Mouse (Mus musculus) heart, embryonic 16.5 days (tissue): ENCODE measurements around the gene Spryd3. TPM values are rescaled to one million over a fixed set of nuclear protein-coding genes. Genes with fewer than 3 reads are reported as not detected.

Experiments
- ATAC-seq: fragments of 200-750 bp; cut with Nextera tagmentation; replicated peaks from 2 replicates; pipeline ENCODE4 v1.8.0; 2017; ENCODE audit warnings: moderate number of reproducible peaks; ENCODE audit not compliant: insufficient read depth, low FRiP score; ENCODE audit errors: extremely low read depth
- H3K27ac ChIP-seq: fragments of 300-500 bp; sonication (generic); 2 replicates; pipeline ENCODE4 v1.5.1; 2014; ENCODE audit warnings: mild to moderate bottlenecking, low read length, control low read depth, moderate library complexity
- H3K27me3 ChIP-seq: fragments of 300-500 bp; sonication (generic); 2 replicates; pipeline ENCODE4 v1.6.1; 2014; ENCODE audit warnings: low read length, mixed read lengths; ENCODE audit not compliant: control insufficient read depth, insufficient read depth
- H3K36me3 ChIP-seq: fragments of 300-500 bp; sonication (generic); 2 replicates; pipeline ENCODE4 v1.6.1; 2014; ENCODE audit not compliant: control insufficient read depth, insufficient read depth
- H3K4me1 ChIP-seq: fragments of 300-500 bp; sonication (generic); 2 replicates; pipeline ENCODE4 v1.6.1; 2014; ENCODE audit warnings: low read length, mixed read lengths; ENCODE audit not compliant: control insufficient read depth, insufficient read depth
- H3K4me2 ChIP-seq: fragments of 300-500 bp; sonication (generic); 2 replicates; pipeline ENCODE4 v1.6.1; 2014; ENCODE audit warnings: low read depth, mild to moderate bottlenecking, control low read depth, low read length
- H3K4me3 ChIP-seq: fragments of 300-500 bp; sonication (generic); 2 replicates; pipeline ENCODE4 v1.5.1; 2014; ENCODE audit warnings: mild to moderate bottlenecking, control low read depth, low read length
- H3K9ac ChIP-seq: fragments of 300-500 bp; sonication (generic); 2 replicates; pipeline ENCODE4 v1.6.1; 2014; ENCODE audit warnings: low read length, control low read depth
- H3K9me3 ChIP-seq: fragments of 300-500 bp; sonication (generic); replicated peaks from 2 replicates; pipeline ENCODE4 v1.6.1; 2016; ENCODE audit warnings: low read length; ENCODE audit not compliant: control insufficient read depth
- WGBS: fragments of 180-500 bp; shearing (Covaris S2); extraction: QIAGEN DNeasy Blood & Tissue Kit; methylation state at CpG from one replicate; pipeline ENCODE4 v1.1.7; 2014; 5-methylcytosine and 5-hydroxymethylcytosine counted together
- polyA plus RNA-seq: library from polyadenylated mRNA; unstranded; fragments of >200 nt; fragmentation: Nextera tagmentation; extraction: Ambion mirVana; gene quantifications from 2 replicates; pipeline ENCODE4 v1.2.1, GENCODE M21; 2015

Gene Spryd3
- polyA plus RNA-seq, result 19.8 and 21.8 TPM in 2 replicates

- H3K9me3 ChIP-seq, result no peaks in the 10 kb centered on the region
- ATAC-seq, result peak; percentile 100
- under 1% methylated on average over 50 of the region's 50 CpGs for WGBS
- H3K27ac ChIP-seq, result peak within 1 kb of the TSS; percentile 78
- peaks cover 6% of the 10 kb centered on the region for H3K36me3 ChIP-seq
- peak within 1 kb of the TSS; percentile 79 for H3K4me3 ChIP-seq
- peaks cover 11% of the 10 kb centered on the region for H3K4me1 ChIP-seq
- H3K4me2 ChIP-seq, result peak within 1 kb of the TSS; percentile 84
- no peaks in the 10 kb centered on the region for H3K27me3 ChIP-seq
- H3K9ac ChIP-seq, result peak within 1 kb of the TSS; percentile 83
Observed at GRCm38 (mm10) chr15:102136129-102136758, at the start of gene Spryd3. Spryd3 (minus strand) TSS chr15:102136234.

GRCm38 (mm10) chr15:102183076-102183475 is 47.0 kb upstream of the Spryd3 start:
- WGBS, result 73% methylated on average over 3 of the region's 3 CpGs
- Histone ChIP-seq H3K4me1 (no peaks in the 10 kb centered on the region), H3K4me2 (no peak overlapping the region), H3K9me3 (no peaks in the 10 kb centered on the region), H3K27me3 (no peaks in the 10 kb centered on the region), H3K27ac (no peak overlapping the region), H3K9ac (no peak overlapping the region), H3K4me3 (no peak overlapping the region), H3K36me3 (no peaks in the 10 kb centered on the region; the same call in 1 of the 2 replicates)
- no peak for ATAC-seq

DNA sequence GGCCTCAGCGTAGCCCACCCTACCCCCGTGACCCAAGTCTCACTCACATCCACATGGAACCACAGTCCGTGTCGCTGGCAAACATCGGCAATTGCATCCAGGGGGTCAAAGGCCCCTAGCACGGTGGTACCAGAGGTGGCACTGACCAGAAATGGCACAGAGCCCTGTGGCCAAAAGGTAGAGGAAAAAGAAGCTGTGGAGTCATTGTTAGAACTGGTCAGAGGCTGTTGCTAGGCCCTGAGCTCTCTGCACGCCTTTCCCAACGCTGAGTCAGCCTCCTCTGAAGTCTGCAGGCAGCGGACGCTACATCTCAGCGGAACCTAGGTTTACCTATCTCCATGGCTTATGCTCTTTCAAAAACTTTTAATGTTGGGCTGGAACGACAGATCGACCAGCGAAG is 43.9 kb upstream of the Spryd3 start:
- Histone ChIP-seq H3K27me3 (no peaks in the 10 kb centered on the region), H3K27ac (no peak overlapping the region)

GRCm38 (mm10) chr15:102179106-102179505 is 43.1 kb upstream of the Spryd3 start:
- no peak overlapping the region for H3K27ac ChIP-seq
- ATAC-seq, result no peak

More for the DNA sequence above, 43.9 kb upstream of the Spryd3 start:
- ATAC-seq, result no peak
- no peak overlapping the region for H3K4me2 ChIP-seq
- WGBS, result 84% methylated on average over 14 of the region's 14 CpGs
- H3K36me3 ChIP-seq, result peaks cover 4% of the 10 kb centered on the region; the same call in 1 of the 2 replicates
- H3K9ac ChIP-seq, result no peak overlapping the region
- H3K4me1 ChIP-seq, result no peaks in the 10 kb centered on the region
- H3K4me3 ChIP-seq, result no peak overlapping the region
- no peaks in the 10 kb centered on the region for H3K9me3 ChIP-seq

GRCm38 (mm10) chr15:102178279-102178678 is 42.2 kb upstream of the Spryd3 start:
- ATAC-seq, result no peak
- no peak overlapping the region for H3K9ac ChIP-seq
- peaks cover 6% of the 10 kb centered on the region for H3K9me3 ChIP-seq
- H3K36me3 ChIP-seq, result peaks cover 9% of the 10 kb centered on the region; the same call in 1 of the 2 replicates
- WGBS, result 6% methylated on average over 6 of the region's 6 CpGs
- no peaks in the 10 kb centered on the region for H3K4me1 ChIP-seq
- no peak overlapping the region for H3K4me3 ChIP-seq
- no peaks in the 10 kb centered on the region for H3K27me3 ChIP-seq
- H3K27ac ChIP-seq, result no peak overlapping the region
- no peak overlapping the region for H3K4me2 ChIP-seq

More at GRCm38 (mm10) chr15:102179106-102179505, 43.1 kb upstream of the Spryd3 start:
- Histone ChIP-seq H3K9me3 (peaks cover 5% of the 10 kb centered on the region), H3K27me3 (no peaks in the 10 kb centered on the region), H3K36me3 (peaks cover 9% of the 10 kb centered on the region; the same call in 1 of the 2 replicates), H3K4me3 (no peak overlapping the region), H3K4me1 (no peaks in the 10 kb centered on the region), H3K4me2 (no peak overlapping the region), H3K9ac (no peak overlapping the region)
- WGBS, result 78% methylated on average over 9 of the region's 9 CpGs

GRCm38 (mm10) chr15:102177417-102177816 is 41.4 kb upstream of the Spryd3 start:
- H3K9ac ChIP-seq, result no peak overlapping the region
- H3K36me3 ChIP-seq, result peaks cover 9% of the 10 kb centered on the region; the same call in 1 of the 2 replicates
- H3K9me3 ChIP-seq, result peaks cover 6% of the 10 kb centered on the region
- no peak overlapping the region for H3K4me3 ChIP-seq
- H3K27ac ChIP-seq, result no peak overlapping the region
- H3K27me3 ChIP-seq, result no peaks in the 10 kb centered on the region
- H3K4me1 ChIP-seq, result no peaks in the 10 kb centered on the region
- ATAC-seq, result no peak
- WGBS, result 83% methylated on average over 8 of the region's 8 CpGs
- H3K4me2 ChIP-seq, result no peak overlapping the region

GRCm38 (mm10) chr15:102176571-102177316 is 40.7 kb upstream of the Spryd3 start:
- Histone ChIP-seq H3K9ac (no peak overlapping the region), H3K9me3 (peaks cover 6% of the 10 kb centered on the region), H3K4me1 (no peaks in the 10 kb centered on the region), H3K4me3 (no peak overlapping the region), H3K27me3 (no peaks in the 10 kb centered on the region), H3K4me2 (no peak overlapping the region), H3K36me3 (peaks cover 9% of the 10 kb centered on the region; the same call in 1 of the 2 replicates), H3K27ac (no peak overlapping the region)
- WGBS, result 79% methylated on average over 7 of the region's 7 CpGs
- ATAC-seq, result no peak

DNA sequence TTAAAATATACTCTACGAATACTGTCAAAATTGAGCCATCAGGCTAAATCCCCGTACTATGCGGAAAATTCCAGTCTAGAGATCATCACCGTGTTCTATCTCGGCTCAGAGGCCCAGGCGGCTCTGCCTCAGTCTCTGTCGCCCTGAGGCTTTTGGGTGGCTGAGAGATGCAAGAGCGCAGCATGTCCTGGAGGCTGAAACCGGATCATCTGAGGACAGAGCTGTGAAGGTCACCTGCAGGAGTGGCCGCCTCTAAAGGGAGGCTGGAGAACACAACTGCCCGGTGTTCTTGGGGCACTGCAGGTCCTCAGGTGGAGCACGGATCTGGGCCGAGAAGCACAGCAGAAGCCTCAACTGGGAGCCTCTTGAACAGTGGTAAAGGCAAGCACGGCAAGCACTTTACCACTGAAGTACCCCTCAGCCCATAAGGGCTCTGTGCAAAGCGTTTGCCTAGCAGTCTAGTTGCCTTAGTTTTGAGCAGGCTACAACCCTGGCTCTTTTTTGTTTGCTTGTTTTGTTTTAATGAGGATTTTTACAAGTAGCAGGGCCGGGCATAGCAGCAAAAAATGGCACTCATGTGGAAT is 39.8 kb upstream of the Spryd3 start:
- Histone ChIP-seq H3K4me2 (no peak overlapping the region), H3K36me3 (peaks cover 9% of the 10 kb centered on the region; the same call in 1 of the 2 replicates), H3K9ac (no peak overlapping the region), H3K9me3 (peaks cover 6% of the 10 kb centered on the region), H3K27me3 (no peaks in the 10 kb centered on the region), H3K27ac (no peak overlapping the region), H3K4me3 (no peak overlapping the region), H3K4me1 (no peaks in the 10 kb centered on the region)
- WGBS, result 76% methylated on average over 16 of the region's 16 CpGs
- ATAC-seq, result no peak

DNA sequence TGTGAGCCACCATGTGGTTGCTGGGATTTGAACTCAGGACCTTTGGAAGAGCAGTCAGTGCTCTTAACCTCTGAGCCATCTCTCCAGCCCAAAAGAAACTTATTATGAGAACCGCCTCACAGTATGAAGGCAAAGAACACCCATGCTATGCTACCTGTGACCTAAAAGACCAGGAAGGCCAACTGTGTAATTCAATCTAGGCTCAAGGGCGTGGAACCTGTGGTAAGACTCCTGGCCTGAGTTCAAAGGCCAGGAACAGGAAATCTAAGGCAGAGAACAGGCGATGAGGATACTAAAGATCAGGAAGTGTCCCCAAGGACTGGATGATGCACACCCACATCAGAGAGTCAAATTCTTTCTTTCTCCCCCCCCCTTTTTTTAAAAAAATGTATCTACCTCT is 37.5 kb upstream of the Spryd3 start:
- Histone ChIP-seq H3K27ac (no peak overlapping the region), H3K4me3 (no peak overlapping the region), H3K27me3 (no peaks in the 10 kb centered on the region), H3K9me3 (peaks cover 6% of the 10 kb centered on the region), H3K4me1 (no peaks in the 10 kb centered on the region), H3K9ac (no peak overlapping the region), H3K4me2 (no peak overlapping the region), H3K36me3 (peaks cover 9% of the 10 kb centered on the region; the same call in 1 of the 2 replicates)
- ATAC-seq, result no peak
- 85% methylated on average over 3 of the region's 3 CpGs for WGBS
